Mouse (Mus musculus) left cerebral cortex, adult 2 months (tissue): Measurements from ENCODE around the gene Lhfp. TPM values are rescaled to one million over a fixed set of nuclear protein-coding genes. Genes with fewer than 3 reads are reported as not detected.

Experiments used
- DNase-seq, 2 experiments: peaks; one replicate each; pipeline ENCODE4 v3.0.0; 2021 to 2022; ENCODE audit warnings: low spot score in 2 of 2, mixed read lengths in 1 of 2; ENCODE audit errors: extremely low spot score in 1 of 2
- H3K27ac ChIP-seq: fragments of 200-600 bp; 2 replicates; pipeline ENCODE4 v1.8.1; 2022
- H3K4me3 ChIP-seq: fragments of 200-600 bp; 2 replicates; pipeline ENCODE4 v1.8.1; 2022
- CTCF ChIP-seq: fragments of 200-600 bp; IDR thresholded peaks from 2 replicates; pipeline ENCODE4 v1.8.1; 2022; ENCODE audit warnings: antibody characterized with exemption, mild to moderate bottlenecking, moderate library complexity
- intact Hi-C: fragments of 180-260 bp; cut with DNase I; formaldehyde crosslinking; loops from one replicate; pipeline ENCODE4 v1.15.1; 2025
- total RNA-seq, 2 experiments: library from RNA; stranded (reverse); gene quantifications; 2 replicates each; pipeline ENCODE4 v1.2.3; 2021

Gene Lhfp
- total RNA-seq, 2 experiments from 2014 or later = 32.9 to 34.4 TPM

DNA sequence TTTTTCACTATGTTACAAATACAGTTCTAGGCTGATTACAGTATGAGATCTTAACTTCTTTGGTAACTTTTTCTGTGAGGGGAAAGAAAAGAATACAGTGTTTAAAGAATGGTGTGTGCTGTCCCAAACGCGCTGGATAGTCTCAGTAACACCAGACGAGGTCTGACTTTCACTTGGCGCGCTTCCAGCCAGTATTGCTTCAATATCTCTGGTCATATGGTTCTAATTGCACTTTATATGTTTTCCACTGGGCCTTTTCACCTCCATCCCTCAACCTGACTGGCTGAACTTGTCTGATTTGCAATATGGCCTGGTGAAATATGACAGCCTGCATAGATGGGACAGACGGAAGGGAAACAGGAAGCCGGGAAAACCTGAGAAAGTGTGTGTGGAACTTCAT is 2.9 kb downstream of the Lhfp start:
- no peak for TF ChIP-seq CTCF
- peak overlapping the region; percentile 28; the same call in 1 of the 2 replicates for H3K4me3 ChIP-seq
- intact Hi-C loops = loop anchor here (5.0 kb wide), 2 partner anchors 208 to 268 kb away; no protein-coding TSS in a partner anchor
- no peak for DNase-seq
- no peak overlapping the region for H3K27ac ChIP-seq

DNA sequence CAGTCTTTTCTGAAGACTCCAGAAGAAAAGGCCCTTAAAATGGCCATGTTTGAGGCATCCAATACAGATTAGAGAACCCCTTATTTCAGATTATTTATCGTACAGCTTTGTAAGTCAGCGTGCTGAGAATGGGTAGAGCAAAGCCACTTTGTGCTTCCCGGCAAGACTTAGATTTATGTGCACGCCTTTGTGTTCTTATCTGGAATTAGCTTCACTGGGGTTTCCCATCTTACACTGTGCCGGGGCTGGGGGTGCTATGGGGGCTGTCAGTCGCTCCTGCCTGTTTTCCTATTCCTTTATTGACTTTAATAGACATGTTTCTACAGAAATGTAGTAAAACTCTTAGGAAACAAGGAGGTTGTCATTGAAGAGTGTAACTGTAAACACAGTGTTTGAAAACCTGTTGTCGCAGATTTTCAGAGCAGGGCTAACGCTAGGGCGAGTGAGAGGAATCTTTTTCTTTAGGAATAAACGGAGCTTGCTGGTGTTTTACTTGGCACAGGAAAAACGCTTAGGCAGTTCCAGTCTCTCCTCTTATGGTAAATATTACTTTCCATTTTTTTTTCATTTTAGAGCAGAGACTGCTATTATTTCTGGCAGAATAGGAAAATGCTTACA is 3.5 kb downstream of the Lhfp start:
- no peak overlapping the region; the same call in 1 of the 2 replicates for H3K27ac ChIP-seq
- no peak for DNase-seq
- intact Hi-C loops = loop anchor here (5.0 kb wide), 2 partner anchors 208 to 268 kb away; no protein-coding TSS in a partner anchor
- no peak for TF ChIP-seq CTCF
- peak overlapping the region; percentile 28 for H3K4me3 ChIP-seq

DNA sequence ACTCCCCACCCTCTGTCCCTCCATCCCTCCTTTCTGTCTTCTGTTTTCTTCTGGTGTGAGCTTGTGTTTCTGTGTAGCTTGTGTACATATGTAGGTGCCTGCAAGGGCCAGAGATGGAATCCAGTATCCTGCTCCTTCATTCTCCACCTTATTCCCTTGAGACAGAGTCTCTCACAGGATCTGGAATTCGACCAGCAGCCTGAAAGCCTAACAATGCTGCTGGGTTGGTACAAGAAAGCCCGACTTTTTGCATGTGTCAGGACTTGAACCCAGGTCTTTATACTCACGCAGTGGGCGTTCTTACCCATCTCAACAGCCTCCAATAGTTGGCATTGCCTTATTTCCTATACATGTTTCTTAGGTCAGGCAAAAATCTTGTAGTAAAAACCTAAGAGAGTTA is 4.4 kb downstream of the Lhfp start:
- TF ChIP-seq CTCF = no peak
- intact Hi-C loops = no loop called here
- Histone ChIP-seq H3K27ac (no peak overlapping the region; the same call in 1 of the 2 replicates), H3K4me3 (no peak overlapping the region; the same call in 1 of the 2 replicates)
- no peak for DNase-seq

DNA sequence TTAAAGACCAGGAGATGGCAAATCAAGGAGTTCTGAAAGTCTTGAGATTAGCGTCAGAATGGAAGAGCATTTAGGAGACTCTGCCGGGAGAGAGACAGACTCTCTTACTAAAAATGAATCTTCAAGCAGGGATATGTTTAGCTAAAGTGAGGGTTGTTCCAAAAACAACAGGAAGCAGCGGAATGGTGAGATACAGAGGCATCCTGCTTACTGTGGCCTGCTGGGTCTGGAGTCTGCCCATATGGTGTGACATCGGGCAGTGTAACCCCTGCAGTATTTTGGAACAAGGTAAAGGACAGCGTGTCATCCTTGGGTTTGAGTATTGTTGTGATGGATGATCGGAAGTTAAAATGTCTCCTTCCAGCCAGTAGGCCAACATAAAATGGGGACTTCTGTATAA is 5.0 kb downstream of the Lhfp start:
- peak overlapping the region; percentile 3; the same call in 1 of the 2 replicates for H3K4me3 ChIP-seq
- intact Hi-C loops = no loop called here
- H3K27ac ChIP-seq = no peak overlapping the region
- TF ChIP-seq CTCF = no peak
- no peak for DNase-seq

DNA sequence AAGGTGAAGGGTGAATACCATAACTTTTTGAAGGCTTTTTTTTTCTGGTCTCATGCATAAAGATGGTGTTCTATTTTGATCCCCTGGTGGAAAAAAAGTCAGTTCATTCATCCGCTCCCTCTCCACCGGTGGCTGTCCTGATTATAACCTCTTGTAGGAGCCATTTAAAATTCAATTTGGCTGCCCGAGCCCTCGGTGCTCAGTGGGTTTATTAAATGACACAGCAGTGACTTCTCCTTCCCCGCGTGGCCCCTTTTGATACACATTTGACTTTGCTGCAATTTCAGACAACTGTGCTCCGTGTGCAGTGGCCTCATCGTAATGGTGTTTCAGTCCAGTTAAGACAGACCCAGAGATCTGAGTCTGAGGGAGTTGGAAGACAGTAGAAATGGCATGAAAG is 11.1 kb downstream of the Lhfp start:
- no peak overlapping the region for H3K27ac ChIP-seq
- no peak for TF ChIP-seq CTCF

DNA sequence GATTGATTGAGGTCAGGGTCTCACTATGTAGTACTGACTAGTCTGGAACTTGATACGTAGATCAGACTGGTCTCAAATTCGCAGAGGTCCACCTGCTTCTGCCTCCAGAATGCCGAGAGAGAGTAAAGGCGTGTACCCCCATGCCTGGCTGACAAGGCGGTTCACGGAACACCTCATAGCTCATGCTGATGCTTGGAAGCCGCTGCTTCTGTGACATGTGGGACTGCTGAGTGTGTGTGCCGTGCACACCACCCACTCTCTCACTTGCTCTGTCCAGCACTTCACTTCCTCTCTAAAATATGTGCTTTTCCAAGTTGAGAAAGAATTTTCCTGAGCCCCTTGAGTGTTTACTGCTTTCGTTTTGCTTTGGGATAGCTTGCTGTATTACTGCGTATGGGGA is 15.1 kb downstream of the Lhfp start:
- intact Hi-C loops = no loop called here
- no peak for TF ChIP-seq CTCF
- no peak for DNase-seq
- no peak overlapping the region for H3K27ac ChIP-seq
- H3K4me3 ChIP-seq = no peak overlapping the region

More for the DNA sequence above, 11.1 kb downstream of the Lhfp start:
- intact Hi-C loops = loop anchor here (2.0 kb wide), 1 partner anchor 26 kb away; no protein-coding TSS in a partner anchor
- H3K4me3 ChIP-seq = no peak overlapping the region
- DNase-seq = no peak

DNA sequence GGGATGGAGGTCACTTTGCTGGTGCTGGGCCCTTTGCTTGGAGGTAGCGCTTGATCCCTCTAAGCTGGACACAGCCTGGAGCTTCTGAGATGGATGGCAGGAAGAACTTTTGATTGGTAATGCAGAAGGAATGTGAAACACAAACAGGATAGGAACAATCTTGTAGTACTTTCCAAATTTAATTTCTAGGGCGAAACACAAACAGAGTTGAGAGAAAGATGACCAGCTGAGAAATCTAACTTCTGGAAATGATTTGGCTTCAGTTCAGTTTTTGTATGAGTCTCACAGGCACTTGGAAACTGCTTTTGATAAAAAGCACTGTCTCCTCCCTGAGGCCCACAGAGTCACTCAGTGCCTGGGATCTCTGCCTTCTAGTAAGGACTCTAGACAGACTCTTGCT is 18.6 kb downstream of the Lhfp start:
- intact Hi-C loops = no loop called here
- no peak for DNase-seq
- Histone ChIP-seq H3K27ac (no peak overlapping the region), H3K4me3 (no peak overlapping the region)
- no peak for TF ChIP-seq CTCF

DNA sequence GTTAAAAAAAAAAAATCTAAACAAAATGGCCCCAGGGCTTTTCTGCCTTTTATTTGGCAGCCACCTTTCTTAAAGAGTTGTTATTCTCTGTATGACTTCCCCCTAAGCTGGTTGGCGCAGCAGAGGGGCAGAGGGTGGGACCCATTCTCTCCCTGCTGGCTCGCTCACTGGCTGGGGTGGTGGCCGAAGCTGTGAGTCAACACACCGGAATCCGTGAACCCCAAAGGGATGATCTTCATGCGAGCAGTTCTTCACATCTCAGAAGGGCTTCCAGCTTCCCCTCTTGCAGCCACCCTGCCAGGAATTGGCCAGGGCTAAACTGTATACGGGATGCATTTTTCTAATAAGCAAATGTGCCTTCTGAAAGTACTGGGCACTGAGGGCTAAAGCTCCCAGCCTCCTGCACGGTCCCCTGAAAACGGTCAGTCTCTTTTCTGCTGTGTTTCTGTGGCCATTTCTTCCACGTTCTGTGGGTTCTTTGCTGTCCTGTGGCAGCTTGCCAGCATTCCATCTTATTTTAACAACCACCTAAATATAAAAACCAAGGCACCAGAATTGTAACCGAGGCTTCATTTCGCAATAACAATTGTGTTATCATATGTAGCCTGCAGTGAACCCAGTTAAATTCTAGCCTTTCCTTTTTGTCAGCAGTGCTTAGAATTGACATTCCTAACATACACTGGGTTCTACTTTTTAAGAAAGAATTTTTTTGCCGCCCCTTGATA is 22.3 kb downstream of the Lhfp start:
- intact Hi-C loops = no loop called here
- no peak for TF ChIP-seq CTCF
- Histone ChIP-seq H3K27ac (no peak overlapping the region), H3K4me3 (no peak overlapping the region)
- DNase-seq = no peak

DNA sequence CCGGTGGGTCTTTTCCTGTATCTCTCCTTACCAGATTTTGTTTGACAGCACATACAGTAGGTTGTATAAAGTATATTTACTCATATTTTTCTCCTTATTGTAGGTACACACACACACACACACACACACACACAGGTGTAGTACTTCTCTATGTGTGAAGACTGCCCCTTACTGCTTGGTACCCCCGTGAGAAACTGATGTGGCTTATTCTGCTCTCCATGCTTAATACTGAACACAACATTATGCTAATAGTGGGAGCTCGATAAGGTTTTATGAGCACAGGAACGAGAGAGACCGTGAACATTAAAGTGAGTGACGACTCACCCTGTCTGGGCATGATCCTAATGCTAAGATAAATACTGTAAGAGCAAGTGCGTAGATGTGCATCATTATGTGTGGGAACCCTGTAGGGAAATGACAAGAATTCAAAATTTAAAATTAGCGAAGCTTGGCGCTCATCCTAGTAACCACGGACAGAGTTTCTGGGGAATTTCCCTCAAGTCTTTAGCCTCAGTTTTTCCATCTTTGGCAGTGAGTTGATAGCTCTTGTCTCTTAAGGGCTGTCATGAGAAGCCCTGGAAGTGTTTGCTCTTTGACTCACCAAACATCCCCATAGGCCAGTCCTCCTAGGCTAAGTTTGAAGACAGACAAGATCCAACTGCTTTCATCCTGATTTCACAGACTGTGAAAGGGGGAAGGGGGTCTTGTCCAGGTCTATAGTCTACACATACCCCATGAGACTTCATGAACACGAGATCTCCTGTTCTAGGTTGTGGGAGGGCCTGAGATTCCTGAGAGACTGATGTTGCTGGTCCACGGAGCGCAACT is 24.2 kb downstream of the Lhfp start:
- Histone ChIP-seq H3K27ac (no peak overlapping the region), H3K4me3 (no peak overlapping the region)
- TF ChIP-seq CTCF = no peak
- intact Hi-C loops = no loop called here
- DNase-seq = no peak

DNA sequence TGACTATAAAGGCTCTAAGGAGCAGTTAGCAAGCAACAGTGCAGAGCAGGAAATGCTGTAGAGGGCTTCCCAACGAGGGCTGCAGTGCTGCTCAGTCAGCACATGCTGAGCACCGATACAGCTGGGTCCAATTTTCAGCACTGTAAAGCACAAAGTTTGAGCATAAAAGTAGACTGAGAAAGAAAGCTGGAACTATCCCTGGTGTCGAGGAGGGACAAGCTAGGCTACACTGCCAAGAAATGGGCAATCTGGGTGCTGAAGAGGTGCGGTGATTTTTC is 24.7 kb downstream of the Lhfp start:
- intact Hi-C loops = no loop called here
- Histone ChIP-seq H3K27ac (no peak overlapping the region), H3K4me3 (no peak overlapping the region)
- no peak for DNase-seq
- no peak for TF ChIP-seq CTCF

DNA sequence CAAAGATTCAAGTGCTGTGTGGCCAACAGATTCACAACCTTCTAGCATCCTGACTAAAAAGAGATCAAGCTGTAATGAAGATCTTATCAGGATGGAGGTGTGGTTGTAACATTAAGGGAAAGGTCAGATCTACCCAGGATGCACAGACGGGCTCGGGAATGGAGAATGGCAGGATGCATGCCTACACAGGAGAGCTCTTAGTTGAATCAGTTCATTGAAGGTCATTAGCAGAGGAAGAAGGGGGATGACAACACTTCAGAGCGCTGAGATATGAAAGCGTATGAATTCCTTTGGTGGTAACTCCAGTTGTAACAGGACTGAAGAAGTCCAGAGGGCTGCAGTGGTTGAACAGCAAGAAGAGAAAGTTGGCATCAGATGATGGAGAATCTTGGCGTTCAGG is 27.1 kb downstream of the Lhfp start:
- intact Hi-C loops = no loop called here
- no peak for DNase-seq
- Histone ChIP-seq H3K27ac (no peak overlapping the region), H3K4me3 (no peak overlapping the region)
- TF ChIP-seq CTCF = no peak

DNA sequence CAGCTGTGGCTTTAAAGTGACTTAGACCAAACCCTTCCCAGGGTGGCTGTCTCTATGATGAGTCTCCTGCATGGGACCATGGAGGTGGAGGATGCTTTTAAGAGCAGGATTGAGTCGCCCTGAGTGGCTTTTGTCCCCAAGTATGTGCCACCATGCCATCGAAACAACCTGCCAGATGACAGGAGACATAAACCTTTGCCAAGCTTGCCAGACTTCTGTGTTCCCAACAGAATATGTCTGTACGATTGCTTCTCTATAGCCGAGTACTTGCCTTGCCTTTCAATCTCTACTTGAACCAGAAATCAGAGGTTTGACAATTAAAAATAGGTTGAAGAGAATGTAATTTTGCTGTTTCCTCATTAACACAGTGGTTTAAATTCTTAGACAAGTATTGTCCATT is 32.9 kb downstream of the Lhfp start:
- DNase-seq = no peak
- Histone ChIP-seq H3K27ac (no peak overlapping the region), H3K4me3 (no peak overlapping the region)
- intact Hi-C loops = no loop called here
- no peak for TF ChIP-seq CTCF
